Mouse (Mus musculus): ENCODE measurements around the gene Whrn. TPM values are rescaled to one million over a fixed set of nuclear protein-coding genes. Genes with fewer than 3 reads are reported as not detected.

Whrn gene
- polyA plus RNA-seq, 1 experiment from 2014 or later: 8.7 TPM

DNA sequence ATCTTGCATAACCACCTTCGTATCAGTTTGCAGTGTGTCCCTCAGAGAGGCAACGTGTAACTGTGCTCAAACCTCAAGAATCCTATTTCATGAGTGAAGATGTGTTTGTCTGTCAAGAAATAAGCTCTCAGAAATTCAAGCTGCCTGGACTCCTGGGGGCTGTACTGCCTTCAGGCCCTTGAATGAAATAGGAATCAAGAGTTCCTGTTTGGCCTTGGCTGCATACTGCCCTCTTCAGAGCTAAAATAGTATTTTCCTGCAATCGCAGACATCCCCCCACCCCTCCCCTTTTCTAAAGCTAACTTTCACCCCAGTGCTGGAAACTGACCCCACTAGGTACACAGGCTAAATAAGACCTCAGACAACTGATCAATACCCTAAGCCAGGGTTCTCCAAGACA, 2.6 kb upstream of the Whrn start:
- ATAC-seq (ENCODE audit: low FRiP score, low TSS enrichment): no peak
- Histone ChIP-seq H3K36me3 (ENCODE audit: control insufficient read depth, insufficient read depth, low read length) (no peaks in the 10 kb centered on the region), H3K27ac (ENCODE audit: low read depth, low read length) (no peak overlapping the region), H3K27me3 (ENCODE audit: control insufficient read depth, insufficient read depth, low read length) (peaks cover 6% of the 10 kb centered on the region), H3K4me1 (ENCODE audit: control insufficient read depth, insufficient read depth, low read length) (peaks cover 12% of the 10 kb centered on the region), H3K4me3 (ENCODE audit: low read length) (no peak overlapping the region), H3K9me3 (ENCODE audit: control insufficient read depth, low read length) (no peaks in the 10 kb centered on the region), H3K9ac (ENCODE audit: low read depth, low read length) (no peak overlapping the region), H3K4me2 (replicated peaks; ENCODE audit: low read depth, low read length) (no peak overlapping the region)
- WGBS: 40% methylated on average over 3 of the region's 3 CpGs

DNA sequence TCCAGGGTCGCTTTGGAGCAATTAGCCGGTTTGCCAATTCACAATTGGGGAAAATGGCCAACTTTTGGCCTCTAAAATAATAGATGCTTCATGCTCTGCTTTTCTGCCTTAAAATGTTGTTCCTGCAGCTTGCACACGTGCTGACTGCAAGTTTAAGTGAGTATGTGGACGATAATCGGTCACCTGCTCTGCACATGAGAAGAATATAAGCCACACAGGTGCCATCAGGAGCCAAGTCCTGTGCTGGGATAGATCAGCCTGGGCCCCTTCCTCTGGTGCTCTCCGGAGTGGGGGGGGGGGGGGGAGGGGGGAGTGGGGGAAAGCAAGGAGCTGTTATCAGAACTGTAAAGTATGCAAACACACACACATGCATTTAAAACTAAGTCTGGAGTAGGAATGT, 521 bp upstream of the Whrn start:
- Histone ChIP-seq H3K27me3 (ENCODE audit: control insufficient read depth, insufficient read depth, low read length) (peaks cover 6% of the 10 kb centered on the region), H3K36me3 (ENCODE audit: control insufficient read depth, insufficient read depth, low read length) (no peaks in the 10 kb centered on the region), H3K9me3 (ENCODE audit: control insufficient read depth, low read length) (no peaks in the 10 kb centered on the region), H3K4me2 (replicated peaks; ENCODE audit: low read depth, low read length) (peak overlapping the region; percentile 96), H3K9ac (ENCODE audit: low read depth, low read length) (peak overlapping the region; percentile 67), H3K27ac (ENCODE audit: low read depth, low read length) (no peak overlapping the region), H3K4me1 (ENCODE audit: control insufficient read depth, insufficient read depth, low read length) (peaks cover 12% of the 10 kb centered on the region), H3K4me3 (ENCODE audit: low read length) (peak overlapping the region; percentile 59)
- no peak for ATAC-seq (ENCODE audit: low FRiP score, low TSS enrichment)
- 23% methylated on average over 5 of the region's 6 CpGs for WGBS

- peaks cover 12% of the 10 kb centered on the region for H3K4me1 ChIP-seq (ENCODE audit: control insufficient read depth, insufficient read depth, low read length)
- under 1% methylated on average over 93 of the region's 107 CpGs for WGBS
- peaks cover 6% of the 10 kb centered on the region for H3K27me3 ChIP-seq (ENCODE audit: control insufficient read depth, insufficient read depth, low read length)
- peak; percentile 63 for ATAC-seq (ENCODE audit: low FRiP score, low TSS enrichment)
- no peak overlapping the region for H3K27ac ChIP-seq (ENCODE audit: low read depth, low read length)
- H3K36me3 ChIP-seq (ENCODE audit: control insufficient read depth, insufficient read depth, low read length): no peaks in the 10 kb centered on the region
- H3K9me3 ChIP-seq (ENCODE audit: control insufficient read depth, low read length): no peaks in the 10 kb centered on the region
- H3K9ac ChIP-seq (ENCODE audit: low read depth, low read length): peak overlapping the region; percentile 67
- H3K4me3 ChIP-seq (ENCODE audit: low read length): peak overlapping the region; percentile 59
- H3K4me2 ChIP-seq (replicated peaks; ENCODE audit: low read depth, low read length): peak overlapping the region; percentile 96
Measured at GRCm38 (mm10) chr4:63494967-63495914, 550 bp downstream of the Whrn start.

DNA sequence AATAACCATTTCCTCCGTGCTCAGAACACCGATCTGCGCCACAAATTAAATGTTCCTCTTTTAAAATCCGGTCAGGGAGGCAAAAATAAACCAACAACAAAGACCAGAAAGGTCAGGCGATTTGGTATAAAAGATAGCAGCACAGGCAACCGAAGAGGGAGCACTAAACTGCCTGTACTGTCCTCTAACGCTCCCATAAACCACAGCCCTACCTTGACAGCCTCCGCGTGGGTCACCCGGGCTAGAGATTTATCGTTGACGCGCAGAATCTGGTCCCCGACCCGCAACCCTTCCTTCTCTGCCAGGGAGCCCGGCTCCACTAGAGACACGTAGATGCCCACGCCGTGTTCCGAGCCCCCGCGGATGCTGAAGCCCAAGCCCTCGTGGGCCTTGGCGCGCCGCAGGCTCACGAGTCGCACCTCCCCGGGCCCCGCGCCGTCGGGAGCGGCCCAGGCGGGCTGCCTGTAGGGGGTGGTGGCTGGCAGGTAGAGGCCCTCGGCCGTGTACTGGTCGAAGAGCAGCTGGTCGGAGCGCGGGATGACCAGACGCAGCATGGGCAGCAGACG, 1.3 kb downstream of the Whrn start:
- WGBS: under 1% methylated on average over 43 of the region's 43 CpGs
- ATAC-seq (ENCODE audit: low FRiP score, low TSS enrichment): no peak; the same call in none of the 2 replicates

DNA sequence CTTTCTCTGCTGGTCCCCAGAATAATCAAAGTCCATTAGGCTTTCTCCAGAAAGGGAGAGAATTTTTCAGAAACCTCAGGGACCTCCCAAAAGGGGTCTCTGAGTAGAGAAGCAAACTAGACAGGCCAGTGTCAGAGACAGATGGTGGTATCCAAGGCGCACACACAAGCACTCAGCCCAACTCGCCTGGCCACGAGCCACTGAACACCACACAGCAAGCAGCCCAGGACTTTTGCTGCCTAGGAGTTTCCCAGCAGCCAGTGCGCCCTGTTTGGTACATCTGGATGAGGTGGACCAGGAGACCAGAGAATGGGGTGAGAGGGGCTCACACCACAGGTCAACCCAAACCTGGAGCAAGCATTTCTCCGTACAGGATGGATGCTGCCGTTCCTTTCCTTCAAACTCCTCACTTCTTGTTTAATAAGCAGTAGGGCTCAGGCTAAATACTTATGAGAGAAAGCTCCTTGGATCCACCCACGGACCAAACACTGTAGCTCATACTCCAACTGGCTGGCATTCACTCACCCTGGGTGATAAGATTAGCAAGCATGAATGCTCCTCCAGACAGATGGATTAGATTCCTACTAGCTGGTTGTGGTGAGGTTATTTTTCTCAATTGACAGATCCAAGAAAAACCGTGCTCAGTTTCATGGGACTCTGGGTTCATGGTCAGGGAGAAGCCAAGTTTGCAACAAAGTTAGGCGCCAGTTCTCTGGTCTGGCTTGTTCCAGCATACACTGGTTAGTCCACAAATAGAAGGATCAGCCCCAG, 2.3 kb downstream of the Whrn start:
- H3K4me3 ChIP-seq (ENCODE audit: low read length): peak overlapping the region; percentile 59
- no peak overlapping the region for H3K27ac ChIP-seq (ENCODE audit: low read depth, low read length)
- no peak for ATAC-seq (ENCODE audit: low FRiP score, low TSS enrichment)

More for the DNA sequence above, 1.3 kb downstream of the Whrn start:
- Histone ChIP-seq H3K4me3 (ENCODE audit: low read length) (peak overlapping the region; percentile 59), H3K4me2 (replicated peaks; ENCODE audit: low read depth, low read length) (peak overlapping the region; percentile 96), H3K9ac (ENCODE audit: low read depth, low read length) (peak overlapping the region; percentile 67), H3K27me3 (ENCODE audit: control insufficient read depth, insufficient read depth, low read length) (peaks cover 6% of the 10 kb centered on the region), H3K9me3 (ENCODE audit: control insufficient read depth, low read length) (no peaks in the 10 kb centered on the region), H3K27ac (ENCODE audit: low read depth, low read length) (no peak overlapping the region), H3K4me1 (ENCODE audit: control insufficient read depth, insufficient read depth, low read length) (peaks cover 12% of the 10 kb centered on the region), H3K36me3 (ENCODE audit: control insufficient read depth, insufficient read depth, low read length) (no peaks in the 10 kb centered on the region)

GRCm38 (mm10) chr4:63491521-63491920, 4.3 kb downstream of the Whrn start:
- peaks cover 6% of the 10 kb centered on the region for H3K27me3 ChIP-seq (ENCODE audit: control insufficient read depth, insufficient read depth, low read length)
- no peak overlapping the region for H3K27ac ChIP-seq (ENCODE audit: low read depth, low read length)
- no peak overlapping the region for H3K9ac ChIP-seq (ENCODE audit: low read depth, low read length)
- H3K4me2 ChIP-seq (replicated peaks; ENCODE audit: low read depth, low read length): no peak overlapping the region
- H3K9me3 ChIP-seq (ENCODE audit: control insufficient read depth, low read length): no peaks in the 10 kb centered on the region
- 75% methylated on average over 6 of the region's 6 CpGs for WGBS
- peaks cover 18% of the 10 kb centered on the region for H3K4me1 ChIP-seq (ENCODE audit: control insufficient read depth, insufficient read depth, low read length)
- no peak for ATAC-seq (ENCODE audit: low FRiP score, low TSS enrichment)
- H3K36me3 ChIP-seq (ENCODE audit: control insufficient read depth, insufficient read depth, low read length): no peaks in the 10 kb centered on the region
- no peak overlapping the region for H3K4me3 ChIP-seq (ENCODE audit: low read length)

More for the DNA sequence above, 2.3 kb downstream of the Whrn start:
- H3K27me3 ChIP-seq (ENCODE audit: control insufficient read depth, insufficient read depth, low read length): peaks cover 6% of the 10 kb centered on the region
- peak overlapping the region; percentile 96; the same call in 1 of the 2 replicates for H3K4me2 ChIP-seq (replicated peaks; ENCODE audit: low read depth, low read length)
- H3K36me3 ChIP-seq (ENCODE audit: control insufficient read depth, insufficient read depth, low read length): no peaks in the 10 kb centered on the region
- H3K4me1 ChIP-seq (ENCODE audit: control insufficient read depth, insufficient read depth, low read length): peaks cover 12% of the 10 kb centered on the region
- no peaks in the 10 kb centered on the region for H3K9me3 ChIP-seq (ENCODE audit: control insufficient read depth, low read length)
- no peak overlapping the region for H3K9ac ChIP-seq (ENCODE audit: low read depth, low read length)
- WGBS: 51% methylated on average over 9 of the region's 9 CpGs

DNA sequence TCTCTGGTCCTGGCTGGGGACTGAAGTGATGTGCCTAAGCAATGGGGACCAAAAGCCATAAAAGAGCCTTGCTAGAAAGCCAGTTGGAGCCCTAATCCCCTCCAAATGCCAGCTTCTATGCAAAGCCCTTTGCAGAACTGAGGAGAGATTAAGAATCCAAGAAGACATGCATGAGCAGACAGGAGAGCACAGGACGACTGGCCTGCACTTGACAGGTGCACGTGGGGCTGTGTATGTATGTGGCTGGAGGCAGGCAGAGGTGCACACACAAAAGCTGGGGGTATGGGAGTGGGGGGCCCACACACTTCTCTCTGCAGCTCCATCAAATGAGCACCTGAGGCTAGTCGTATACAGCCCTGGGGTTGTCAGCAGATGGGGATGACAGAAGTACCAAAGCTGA, 5.6 kb downstream of the Whrn start:
- Histone ChIP-seq H3K36me3 (ENCODE audit: control insufficient read depth, insufficient read depth, low read length) (no peaks in the 10 kb centered on the region), H3K9me3 (ENCODE audit: control insufficient read depth, low read length) (no peaks in the 10 kb centered on the region), H3K9ac (ENCODE audit: low read depth, low read length) (no peak overlapping the region), H3K4me1 (ENCODE audit: control insufficient read depth, insufficient read depth, low read length) (peaks cover 13% of the 10 kb centered on the region), H3K4me2 (replicated peaks; ENCODE audit: low read depth, low read length) (no peak overlapping the region), H3K4me3 (ENCODE audit: low read length) (no peak overlapping the region), H3K27ac (ENCODE audit: low read depth, low read length) (no peak overlapping the region), H3K27me3 (ENCODE audit: control insufficient read depth, insufficient read depth, low read length) (peaks cover 6% of the 10 kb centered on the region)
- ATAC-seq (ENCODE audit: low FRiP score, low TSS enrichment): no peak
- WGBS: 50% methylated on average over 3 of the region's 3 CpGs

- Histone ChIP-seq H3K4me1 (ENCODE audit: control insufficient read depth, insufficient read depth, low read length) (peaks cover 12% of the 10 kb centered on the region), H3K27ac (ENCODE audit: low read depth, low read length) (no peak overlapping the region), H3K27me3 (ENCODE audit: control insufficient read depth, insufficient read depth, low read length) (peaks cover 2% of the 10 kb centered on the region; the same call in 1 of the 2 replicates), H3K36me3 (ENCODE audit: control insufficient read depth, insufficient read depth, low read length) (no peaks in the 10 kb centered on the region), H3K9ac (ENCODE audit: low read depth, low read length) (no peak overlapping the region), H3K4me3 (ENCODE audit: low read length) (no peak overlapping the region), H3K9me3 (ENCODE audit: control insufficient read depth, low read length) (no peaks in the 10 kb centered on the region), H3K4me2 (replicated peaks; ENCODE audit: low read depth, low read length) (no peak overlapping the region)
- ATAC-seq (ENCODE audit: low FRiP score, low TSS enrichment): no peak
- 79% methylated on average over 10 of the region's 10 CpGs for WGBS
Measured at GRCm38 (mm10) chr4:63489676-63490075, 6.1 kb downstream of the Whrn start.

Data from kidney, embryonic 14.5 days (tissue).